Mouse (Mus musculus) gastrocnemius, postnatal 25 days (tissue): Measurements from ENCODE around the gene Tbx2. TPM values are rescaled to one million over a fixed set of nuclear protein-coding genes. Genes with fewer than 3 reads are reported as not detected.
A peak's percentile ranks its signal among the peaks of the same experiment; 100 is the strongest.

Experiments used
- DNase-seq: peaks from one replicate; pipeline ENCODE4 v3.0.0; 2022
- total RNA-seq, 2 experiments: library from RNA; stranded (reverse); gene quantifications; 1 replicate in 1 of 2; 2 replicates in 1 of 2; pipeline ENCODE4 v1.2.3; 2021

Tbx2 gene
- total RNA-seq, 2 experiments from 2014 or later, result 2.7 to 3.6 TPM

- DNase-seq, result no peak
Measured at GRCm38 (mm10) chr11:85840031-85840802, 7.9 kb downstream of the Tbx2 start.

GRCm38 (mm10) chr11:85840803-85841145 lies 8.4 kb downstream of the Tbx2 start:
- no peak for DNase-seq

- no peak for DNase-seq
Measured at GRCm38 (mm10) chr11:85841211-85841681, 8.9 kb downstream of the Tbx2 start.

GRCm38 (mm10) chr11:85841980-85842379 lies 9.6 kb downstream of the Tbx2 start:
- peak; percentile 73 for DNase-seq

- DNase-seq, result no peak
Measured at GRCm38 (mm10) chr11:85842596-85843346, 10.4 kb downstream of the Tbx2 start.

DNA sequence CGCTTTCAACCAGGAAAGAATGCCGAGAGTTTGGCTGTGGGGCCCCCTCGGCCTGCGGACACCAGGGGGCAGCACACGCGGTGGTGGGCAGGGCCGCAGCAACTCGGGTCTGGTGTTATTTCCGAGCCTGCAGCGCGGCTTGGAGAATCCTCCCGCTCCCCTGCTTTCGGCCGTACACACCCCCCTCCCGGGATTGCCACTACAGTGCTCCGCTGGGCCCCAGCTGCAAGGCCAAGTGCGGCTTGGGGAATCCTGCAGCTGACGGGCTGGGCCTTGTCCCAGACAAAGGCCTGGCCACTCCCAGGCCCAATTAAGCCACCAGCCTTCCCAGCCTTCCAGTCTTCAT lies 11.0 kb downstream of the Tbx2 start:
- DNase-seq, result peak; percentile 86

DNA sequence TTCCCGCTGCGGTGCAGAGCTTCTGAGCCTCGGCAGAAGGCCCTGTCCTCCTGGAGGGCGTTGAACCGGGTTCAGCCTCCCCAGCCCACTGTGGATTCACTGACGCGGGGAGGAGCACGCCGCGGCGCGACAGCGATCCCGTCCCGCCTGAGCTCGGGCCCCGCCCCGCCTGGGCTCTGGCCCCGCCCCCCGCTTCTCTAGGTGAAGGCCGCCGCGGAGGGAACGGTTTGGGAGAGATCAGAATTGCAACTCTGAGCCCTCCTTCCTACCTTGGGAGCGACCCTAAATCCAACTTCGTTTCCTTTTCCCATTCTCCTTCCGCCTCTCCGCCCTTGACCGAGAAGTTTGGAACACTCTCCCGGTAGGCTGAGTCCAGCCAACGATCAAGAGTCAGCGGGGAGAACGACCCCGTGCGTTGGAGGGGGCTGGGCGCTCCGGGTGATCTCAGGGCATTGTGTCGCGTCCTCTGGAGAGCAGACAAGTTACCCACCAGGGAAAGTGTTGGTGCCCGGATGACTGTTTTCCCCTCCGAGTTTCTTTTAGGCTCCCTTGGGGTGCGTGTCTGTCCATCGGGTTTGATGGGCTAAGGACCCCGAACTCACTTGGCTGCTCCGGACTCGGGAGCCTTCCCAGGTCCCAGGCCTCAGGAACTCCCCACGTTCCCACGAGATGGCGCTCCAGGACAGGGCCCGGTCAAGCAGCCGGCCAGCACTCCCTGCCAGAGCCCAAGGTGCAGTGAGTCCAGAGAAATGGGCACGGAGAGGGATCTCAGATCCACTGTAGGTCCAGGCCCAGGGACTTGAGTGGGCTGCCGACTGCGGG lies 12.0 kb downstream of the Tbx2 start:
- peak; percentile 87 for DNase-seq

DNA sequence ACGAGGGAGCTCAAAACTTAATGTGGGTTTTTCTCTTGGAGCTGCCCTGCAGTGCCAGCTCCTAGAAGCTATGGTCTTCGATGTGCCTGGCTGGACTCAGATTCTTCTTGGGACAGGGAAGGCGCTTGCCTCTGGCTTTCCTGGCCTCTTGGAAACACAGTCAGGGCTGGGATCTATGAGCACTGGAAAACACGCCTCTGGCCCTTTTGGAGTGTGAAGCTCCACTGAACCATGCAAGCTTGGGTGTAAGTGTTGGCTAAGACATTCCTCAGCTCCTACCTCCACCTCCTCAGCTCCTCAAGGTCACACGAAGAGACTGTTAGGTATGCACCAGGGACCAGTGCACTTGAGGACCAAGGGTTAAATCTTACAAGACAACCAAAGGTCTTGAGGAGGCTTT lies 12.6 kb downstream of the Tbx2 start:
- DNase-seq, result no peak

- DNase-seq, result no peak
Measured at GRCm38 (mm10) chr11:85845921-85846320, 13.6 kb downstream of the Tbx2 start.

GRCm38 (mm10) chr11:85846509-85846908 lies 14.2 kb downstream of the Tbx2 start:
- DNase-seq, result peak; percentile 73

DNA sequence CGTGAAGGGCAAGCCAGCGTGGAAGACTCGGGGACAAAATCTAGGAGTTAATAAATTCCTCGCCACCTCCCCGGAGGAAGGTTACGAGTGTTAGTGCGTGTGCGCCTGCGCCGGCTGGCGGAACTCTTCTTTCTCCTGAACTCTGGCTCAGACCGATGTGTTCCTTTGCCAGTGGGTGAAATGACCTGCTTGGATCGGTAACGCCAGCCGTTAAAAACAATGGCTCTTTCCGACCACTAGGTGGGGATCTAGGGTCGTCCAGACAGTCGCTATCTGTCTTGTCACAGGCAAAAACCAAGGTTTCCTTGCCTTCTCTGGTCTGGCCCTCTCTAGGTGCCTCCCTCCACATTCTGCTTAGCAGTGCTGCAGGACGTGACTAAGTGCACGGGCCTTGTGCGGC lies 16.7 kb downstream of the Tbx2 start:
- DNase-seq, result peak; percentile 77

- DNase-seq, result no peak
Measured at GRCm38 (mm10) chr11:85850233-85850632, 17.9 kb downstream of the Tbx2 start, which contains the start of gene Gm11444. TSS of gene Gm11444 (minus strand) at chr11:85850333.

DNA sequence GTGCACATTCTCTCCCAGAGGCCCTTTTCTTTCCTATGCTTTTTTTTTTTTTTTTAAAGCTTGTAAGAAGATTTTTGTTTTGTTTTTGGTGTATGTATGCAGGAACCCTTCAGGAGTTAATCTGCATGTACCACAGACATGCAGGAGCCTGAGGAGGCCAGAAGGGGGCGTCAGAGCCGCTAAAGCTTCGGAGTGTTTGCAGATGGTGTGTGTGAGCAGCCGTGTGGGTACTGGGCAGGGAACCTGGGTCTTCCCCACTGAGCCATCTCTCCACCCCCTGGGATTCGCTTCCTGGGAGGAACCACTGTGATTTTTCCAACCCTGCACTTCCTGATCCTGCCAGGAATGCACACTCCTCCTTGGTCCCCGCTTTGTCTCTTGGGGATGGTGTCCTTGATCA lies 18.4 kb downstream of the Tbx2 start:
- DNase-seq, result no peak

DNA sequence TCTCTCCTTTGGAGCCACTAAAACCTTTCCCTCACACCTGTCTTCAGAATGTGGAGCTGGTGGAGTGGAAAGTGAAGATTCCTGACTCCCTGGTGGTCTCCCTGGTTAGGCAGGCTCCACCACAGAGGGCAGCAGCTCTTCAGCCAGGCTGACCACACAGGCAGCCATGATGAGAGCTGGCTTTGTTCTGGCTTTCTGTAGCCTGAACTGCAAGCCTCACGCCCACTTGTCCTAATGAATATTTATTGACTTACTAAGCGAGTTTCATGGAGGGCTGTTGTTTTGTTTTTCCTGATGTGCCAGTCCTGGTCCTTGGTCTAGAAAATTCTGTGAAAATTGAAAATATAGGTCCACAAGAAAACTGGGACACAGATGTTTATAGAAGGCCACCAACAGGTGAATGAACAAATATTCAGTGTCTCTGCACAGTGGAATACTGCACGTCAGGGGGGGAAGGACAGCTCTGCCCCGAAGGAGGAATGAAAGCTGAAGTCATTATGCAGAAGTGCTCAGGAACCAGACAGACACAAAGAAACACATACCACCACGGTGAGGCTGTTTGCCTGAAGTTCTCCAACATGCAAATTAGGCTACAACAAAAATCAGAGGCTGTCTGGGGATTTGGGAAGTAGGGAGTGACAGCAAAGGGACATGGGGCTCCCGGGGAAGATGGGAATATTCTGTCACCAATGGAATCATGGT lies 25.8 kb downstream of the Tbx2 start:
- no peak for DNase-seq

GRCm38 (mm10) chr11:85864363-85864762 lies 32.0 kb downstream of the Tbx2 start:
- no peak for DNase-seq

DNA sequence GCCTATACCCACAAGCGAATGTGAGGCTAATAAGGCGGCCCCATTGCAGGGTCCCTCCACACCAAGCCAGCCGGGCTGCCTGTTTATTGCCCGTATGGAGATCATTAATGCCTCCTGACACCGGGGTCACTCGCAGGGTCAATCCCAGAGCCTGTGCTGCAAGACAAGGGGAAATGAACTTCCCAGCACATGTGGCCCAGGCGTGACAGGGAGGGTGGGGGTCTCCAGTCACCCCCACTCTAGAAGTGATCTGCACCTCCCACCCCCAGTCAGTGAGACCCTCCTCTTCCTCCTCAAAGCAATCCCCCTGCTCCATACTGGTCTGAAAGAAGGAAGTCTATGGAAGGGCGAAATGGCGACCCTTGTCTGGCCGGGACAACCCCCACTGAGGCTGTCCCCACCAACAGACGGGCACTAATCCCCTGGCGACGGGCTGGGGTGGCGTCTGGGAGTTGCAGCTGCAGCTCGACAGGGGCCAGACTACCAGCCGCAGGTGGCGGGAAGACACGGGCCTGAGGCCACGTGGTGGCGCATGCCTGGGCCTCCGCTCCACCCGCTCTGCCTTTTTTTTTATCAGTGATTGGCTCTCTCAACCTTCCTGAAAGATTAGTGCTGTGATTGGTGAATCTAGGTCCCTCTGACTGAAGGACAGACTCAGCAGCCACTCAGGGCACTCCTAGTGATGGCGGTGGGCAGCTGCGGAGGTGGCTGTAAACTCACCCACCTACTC lies 43.9 kb downstream of the Tbx2 start:
- DNase-seq, result peak; percentile 20

- no peak for DNase-seq
Measured at GRCm38 (mm10) chr11:85884498-85884897, 52.1 kb downstream of the Tbx2 start.

DNA sequence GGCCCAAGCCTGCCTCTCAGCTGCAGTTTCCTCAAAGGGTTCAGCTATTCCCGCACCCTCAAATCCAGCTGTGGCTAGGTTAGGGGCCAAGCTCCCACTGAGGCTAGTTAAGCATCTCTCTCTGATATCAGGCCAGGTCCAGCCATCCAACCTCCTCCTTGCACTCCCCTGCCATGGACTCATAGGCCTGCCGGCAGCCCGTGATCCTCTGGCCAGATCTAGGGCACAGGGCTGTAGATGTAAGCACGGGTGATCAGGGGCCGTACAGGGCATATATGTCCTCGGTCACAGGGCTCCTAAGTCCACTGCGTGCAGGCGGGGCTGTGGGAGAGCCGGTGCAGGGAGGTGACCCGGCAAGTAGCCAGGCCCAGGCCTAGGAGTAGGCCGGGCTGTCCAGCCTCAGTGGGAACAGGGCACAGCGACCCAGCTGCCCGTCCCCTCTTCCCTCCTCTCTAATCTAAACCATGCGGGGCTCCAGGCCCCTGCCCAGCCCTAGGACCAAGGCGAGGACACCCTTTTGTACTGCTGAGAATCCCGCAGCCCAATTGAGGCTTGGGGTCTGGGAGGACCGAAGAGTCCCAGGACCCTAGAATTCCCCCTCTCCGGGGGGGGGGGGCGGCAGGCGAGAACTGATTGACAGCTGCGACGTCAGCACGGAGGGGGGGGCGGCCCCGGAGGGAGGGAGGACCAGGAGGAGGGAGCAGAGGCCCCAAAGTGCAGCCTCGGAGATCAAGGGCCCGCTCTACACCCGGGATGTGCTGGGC lies 53.5 kb downstream of the Tbx2 start, which contains the start of gene Tbx4:
Gene Tbx4, plus strand, starts transcription at position 758 of the 764 bp plus-strand sequence.
- peak; percentile 22 for DNase-seq

DNA sequence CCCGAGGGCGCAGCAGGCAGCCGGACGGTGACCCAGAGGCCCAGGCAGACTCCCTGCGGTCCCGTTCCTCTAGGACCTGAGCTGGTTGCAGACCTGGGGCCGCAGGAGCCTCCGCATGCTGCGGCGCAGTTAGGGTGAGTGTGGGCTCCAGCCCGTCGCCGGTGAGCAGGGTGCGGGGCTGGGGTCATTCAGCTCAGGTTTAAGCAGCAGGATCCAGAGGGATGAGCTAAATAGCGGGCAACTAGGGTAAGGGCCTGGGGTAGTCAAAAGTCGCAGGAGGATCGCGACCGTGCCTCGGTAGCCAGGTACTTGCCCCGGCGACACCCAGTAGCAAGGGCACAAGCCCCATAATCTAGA lies 54.1 kb downstream of the Tbx2 start:
- DNase-seq, result no peak

DNA sequence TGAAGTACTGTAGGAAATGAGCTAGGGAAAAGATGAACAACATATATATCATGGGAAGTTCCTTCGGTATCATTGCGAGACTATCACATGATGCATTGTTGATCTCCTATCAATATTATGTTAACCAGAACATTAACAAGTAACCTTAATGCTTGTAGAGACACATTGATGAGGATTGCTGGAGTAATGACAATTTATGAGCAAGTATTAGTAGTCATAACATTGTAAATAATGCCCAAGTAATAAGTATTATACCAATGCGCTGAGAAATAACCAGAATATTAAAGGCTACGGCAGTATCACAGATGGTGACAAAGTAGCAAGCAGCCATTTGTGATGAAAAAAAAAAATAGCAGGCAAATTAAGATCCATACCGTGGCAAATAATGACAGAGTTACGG lies 54.9 kb downstream of the Tbx2 start:
- no peak for DNase-seq
